Mouse (Mus musculus): ENCODE results near the gene Phpt1. TPM values are rescaled to one million over a fixed set of nuclear protein-coding genes. Genes with fewer than 3 reads are reported as not detected.
A peak's percentile ranks its signal among the peaks of the same experiment; 100 is the strongest.

Phpt1 gene
- polyA plus RNA-seq, 1 experiment from 2014 or later: 169 TPM

DNA sequence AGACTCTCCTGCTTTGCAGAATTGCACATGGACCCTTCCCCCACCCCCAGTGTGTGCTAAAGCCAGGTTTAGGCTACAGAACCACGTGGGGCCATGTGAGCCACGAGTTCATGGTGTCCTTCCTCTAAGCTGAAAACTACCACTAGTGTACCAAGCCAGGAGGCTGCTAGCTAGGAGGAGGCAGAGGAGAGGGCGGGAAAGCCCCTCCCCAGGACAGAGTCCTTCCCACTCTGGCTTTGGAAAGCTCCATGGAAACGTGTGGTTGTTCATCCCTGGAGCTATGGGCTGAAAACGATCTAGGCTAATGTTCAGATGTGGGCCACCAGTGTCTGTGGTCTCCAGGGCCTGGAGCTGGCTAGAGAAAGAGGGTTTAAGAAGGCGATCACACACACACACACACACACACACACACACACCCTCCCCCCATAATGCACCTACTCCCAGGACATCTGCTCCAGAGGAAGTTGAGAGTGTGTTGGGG is 5.6 kb upstream of the Phpt1 start:
- H3K4me1 ChIP-seq: peaks cover 65% of the 10 kb centered on the region
- H3K4me3 ChIP-seq: no peak overlapping the region
- H3K9ac ChIP-seq: no peak overlapping the region
- H3K9me3 ChIP-seq: no peaks in the 10 kb centered on the region
- peak overlapping the region; percentile 60 for H3K4me2 ChIP-seq (replicated peaks)
- 52% methylated on average over 6 of the region's 6 CpGs for WGBS
- H3K27ac ChIP-seq: no peak overlapping the region
- ATAC-seq (ENCODE audit: low FRiP score, low read depth): no peak
- peaks cover 27% of the 10 kb centered on the region for H3K36me3 ChIP-seq
- peaks cover 55% of the 10 kb centered on the region for H3K27me3 ChIP-seq (replicated peaks)

DNA sequence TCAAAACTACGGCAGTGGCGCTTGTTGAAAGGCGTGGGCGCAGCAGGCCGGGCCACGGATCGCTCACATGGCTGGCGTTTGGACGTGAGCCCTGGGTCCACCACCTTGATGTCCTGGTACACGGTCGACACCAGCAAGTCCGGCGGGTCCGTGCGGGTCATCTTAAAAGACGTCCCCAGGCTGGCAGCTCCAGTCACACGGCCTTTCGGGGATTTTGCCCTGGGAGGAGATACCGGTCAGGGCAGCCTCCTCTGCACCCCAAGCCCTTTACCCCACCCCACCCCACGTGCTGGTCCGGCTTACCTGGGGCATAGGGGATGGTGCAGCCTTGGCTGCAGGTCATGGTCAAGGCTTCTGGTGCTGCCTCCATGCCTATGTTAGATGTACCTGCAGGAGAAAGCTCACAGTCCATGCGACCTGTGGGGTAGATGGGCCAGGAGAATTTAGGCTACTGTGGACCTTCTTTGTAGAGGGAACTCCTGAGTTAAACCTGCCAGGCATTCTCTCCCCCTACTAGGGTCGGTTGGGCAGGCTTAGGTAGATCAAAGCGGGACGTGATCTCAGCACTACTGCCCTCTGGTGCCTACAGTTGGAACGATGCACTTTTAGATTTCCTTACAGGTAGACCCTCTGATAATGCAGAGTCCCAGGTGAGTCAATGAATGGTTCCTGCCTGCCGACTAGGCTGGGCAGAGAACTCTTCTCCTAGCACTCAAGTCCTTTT is 4.9 kb upstream of the Phpt1 start:
- Histone ChIP-seq H3K4me1 (peaks cover 70% of the 10 kb centered on the region), H3K9ac (no peak overlapping the region), H3K27me3 (replicated peaks) (peaks cover 59% of the 10 kb centered on the region), H3K4me3 (peak overlapping the region; percentile 0; the same call in 1 of the 2 replicates), H3K4me2 (replicated peaks) (peak overlapping the region; percentile 37), H3K36me3 (peaks cover 20% of the 10 kb centered on the region), H3K9me3 (no peaks in the 10 kb centered on the region), H3K27ac (no peak overlapping the region)
- WGBS: 6% methylated on average over 27 of the region's 27 CpGs
- ATAC-seq (ENCODE audit: low FRiP score, low read depth): no peak

DNA sequence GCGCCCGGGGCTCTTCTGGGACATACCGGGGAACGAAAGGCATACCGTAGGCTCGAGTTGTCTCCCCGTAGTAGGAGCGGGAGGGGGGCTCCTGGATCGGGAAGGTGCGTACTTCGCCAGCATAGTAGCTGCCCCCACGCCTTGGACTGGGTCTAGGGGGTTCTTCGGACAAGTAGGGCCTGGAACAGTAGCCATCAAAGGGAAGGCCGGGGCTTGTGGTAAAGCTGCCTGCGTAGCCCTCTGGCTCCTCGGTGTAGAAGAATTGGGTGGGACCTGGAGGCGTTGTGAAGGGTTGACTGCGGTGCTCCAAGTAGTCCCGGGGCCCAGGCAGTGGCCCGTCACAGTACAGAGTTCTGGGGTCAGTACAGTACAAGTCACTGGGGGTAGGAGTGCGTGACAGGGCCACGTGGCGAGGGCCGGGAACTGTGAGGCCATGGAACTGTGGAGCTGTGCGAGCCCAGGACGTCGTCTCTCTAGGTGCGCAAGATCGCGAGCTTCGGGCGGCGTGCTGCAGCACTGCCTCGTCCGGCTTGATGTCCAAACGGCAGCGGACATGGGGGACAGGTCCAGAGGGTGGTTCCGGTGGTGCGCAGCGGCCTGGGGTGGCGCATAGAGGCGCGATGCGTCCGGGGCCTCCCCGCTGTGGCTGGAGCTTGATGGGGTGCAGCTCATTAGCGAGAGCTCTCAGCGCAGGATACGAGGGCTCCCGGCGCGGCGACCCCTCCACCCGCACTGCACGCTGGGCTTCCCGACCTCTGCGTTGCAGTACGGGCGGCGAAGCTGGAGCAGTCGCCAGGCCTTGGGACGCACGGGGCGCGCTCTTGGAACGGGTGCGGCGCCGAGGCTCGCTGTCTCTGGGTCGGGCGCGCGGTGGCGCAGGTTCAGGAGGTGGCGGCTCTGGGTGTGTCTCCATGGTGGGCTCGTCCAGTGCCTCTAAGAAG is 4.0 kb upstream of the Phpt1 start:
- H3K9ac ChIP-seq: no peak overlapping the region
- H3K4me1 ChIP-seq: peaks cover 71% of the 10 kb centered on the region
- peak overlapping the region; percentile 19 for H3K4me3 ChIP-seq
- peak overlapping the region; percentile 50 for H3K4me2 ChIP-seq (replicated peaks)
- WGBS: 6% methylated on average over 77 of the region's 77 CpGs
- peaks cover 59% of the 10 kb centered on the region for H3K27me3 ChIP-seq (replicated peaks)
- ATAC-seq (ENCODE audit: low FRiP score, low read depth): no peak
- H3K36me3 ChIP-seq: peaks cover 12% of the 10 kb centered on the region
- H3K9me3 ChIP-seq: no peaks in the 10 kb centered on the region
- no peak overlapping the region for H3K27ac ChIP-seq

DNA sequence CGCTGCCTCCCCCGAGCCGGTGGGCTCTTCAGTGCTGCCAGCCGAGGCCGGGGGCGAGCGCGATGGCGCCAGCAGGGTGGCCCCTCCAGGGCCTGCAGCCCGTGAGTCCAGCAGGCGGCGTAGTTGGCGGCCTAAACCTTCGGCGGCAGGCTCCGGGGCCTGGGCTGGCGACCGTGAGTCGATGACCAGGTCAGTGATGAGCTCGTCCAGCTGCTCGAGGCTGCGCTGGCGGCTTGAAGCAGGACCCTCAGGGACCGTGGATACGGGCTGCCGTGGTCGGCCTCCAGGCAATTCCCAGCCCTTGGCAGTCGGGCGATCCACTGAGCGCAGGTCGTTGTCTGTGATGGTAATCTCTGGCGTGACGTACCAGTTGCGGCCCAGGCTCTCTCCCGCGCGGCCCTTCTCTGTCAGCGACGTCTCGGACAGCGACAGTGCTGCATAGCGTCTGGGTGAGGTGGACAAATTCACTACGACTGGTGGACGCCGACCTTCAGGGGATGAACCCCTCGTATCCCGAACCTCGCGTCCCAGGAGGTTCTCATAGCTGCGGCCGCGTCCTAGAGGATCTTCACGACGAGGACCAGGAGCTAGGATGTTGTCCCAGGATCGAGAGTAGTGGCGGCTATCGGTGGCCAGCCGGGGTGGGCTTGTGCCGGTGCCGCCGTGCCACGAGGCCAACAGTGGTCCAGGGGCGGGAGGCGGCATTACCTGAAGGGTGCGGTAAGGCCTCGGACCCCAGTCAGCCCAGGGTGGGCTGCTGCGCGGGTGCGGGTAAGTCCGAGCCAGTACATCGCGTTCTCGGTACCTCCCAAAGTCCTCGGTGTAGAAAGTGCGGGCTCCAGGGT is 3.1 kb upstream of the Phpt1 start:
- Histone ChIP-seq H3K4me3 (peak overlapping the region; percentile 19), H3K9me3 (no peaks in the 10 kb centered on the region), H3K4me1 (peaks cover 73% of the 10 kb centered on the region), H3K27me3 (replicated peaks) (peaks cover 59% of the 10 kb centered on the region), H3K36me3 (peaks cover 3% of the 10 kb centered on the region), H3K27ac (no peak overlapping the region), H3K9ac (peak overlapping the region; percentile 26; the same call in 1 of the 2 replicates), H3K4me2 (replicated peaks) (peak overlapping the region; percentile 50)
- WGBS: 6% methylated on average over 75 of the region's 75 CpGs
- no peak for ATAC-seq (ENCODE audit: low FRiP score, low read depth)

DNA sequence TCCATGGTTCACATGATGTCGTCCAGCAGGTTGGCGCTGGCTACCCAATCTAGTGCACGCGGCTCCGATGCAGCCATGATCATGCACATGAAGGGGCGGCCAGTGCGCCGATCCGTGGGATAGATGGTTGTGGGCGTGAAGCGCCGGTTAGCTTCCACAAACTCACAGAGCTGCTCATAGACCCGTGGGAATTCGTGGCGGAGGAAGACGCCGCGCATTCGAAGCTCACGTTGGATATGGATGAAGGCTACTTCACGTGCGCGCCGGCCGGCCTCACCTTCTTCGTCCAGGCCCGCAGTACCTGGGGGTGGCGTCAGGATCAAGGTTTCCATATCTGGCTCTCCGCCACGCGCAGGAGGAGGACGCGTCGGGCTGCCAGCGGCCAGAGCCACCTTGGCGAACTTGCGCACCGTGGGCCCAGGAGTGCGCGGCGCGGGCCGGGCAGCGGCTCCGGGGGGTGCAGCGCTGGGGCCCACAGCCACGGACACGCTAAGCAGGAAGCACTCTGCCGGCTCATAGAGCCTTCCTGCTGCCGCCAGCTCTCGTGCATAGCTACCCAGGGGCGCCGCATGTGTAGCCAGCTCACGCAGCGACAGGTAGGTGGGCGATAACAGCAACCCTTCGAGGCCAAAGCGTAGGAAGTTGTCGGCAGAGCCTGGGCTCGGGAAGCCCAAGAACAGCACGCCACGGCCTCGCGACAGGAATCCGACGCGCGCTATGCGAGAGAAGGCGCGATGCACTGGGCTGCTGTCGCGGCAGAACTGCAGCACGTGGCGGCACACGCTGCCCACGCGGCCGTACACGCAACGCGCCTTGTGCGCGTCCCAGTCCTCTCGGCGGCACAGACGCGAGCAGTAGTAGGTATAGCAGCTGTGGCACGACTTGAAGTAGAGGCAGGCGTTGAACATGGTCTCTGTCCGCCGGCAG is 2.2 kb upstream of the Phpt1 start:
- 13% methylated on average over 92 of the region's 92 CpGs for WGBS
- Histone ChIP-seq H3K9ac (0 out of 2 replicates have a peak overlapping the region, but pooled peaks have one; percentile 26), H3K4me3 (peak overlapping the region; percentile 19), H3K36me3 (0 out of 2 replicates have a peak, but pooled peaks cover 6% of the 10 kb centered on the region), H3K27ac (no peak overlapping the region), H3K27me3 (replicated peaks) (peaks cover 59% of the 10 kb centered on the region), H3K4me1 (peaks cover 67% of the 10 kb centered on the region), H3K9me3 (no peaks in the 10 kb centered on the region), H3K4me2 (replicated peaks) (peak overlapping the region; percentile 50)
- ATAC-seq (ENCODE audit: low FRiP score, low read depth): no peak

DNA sequence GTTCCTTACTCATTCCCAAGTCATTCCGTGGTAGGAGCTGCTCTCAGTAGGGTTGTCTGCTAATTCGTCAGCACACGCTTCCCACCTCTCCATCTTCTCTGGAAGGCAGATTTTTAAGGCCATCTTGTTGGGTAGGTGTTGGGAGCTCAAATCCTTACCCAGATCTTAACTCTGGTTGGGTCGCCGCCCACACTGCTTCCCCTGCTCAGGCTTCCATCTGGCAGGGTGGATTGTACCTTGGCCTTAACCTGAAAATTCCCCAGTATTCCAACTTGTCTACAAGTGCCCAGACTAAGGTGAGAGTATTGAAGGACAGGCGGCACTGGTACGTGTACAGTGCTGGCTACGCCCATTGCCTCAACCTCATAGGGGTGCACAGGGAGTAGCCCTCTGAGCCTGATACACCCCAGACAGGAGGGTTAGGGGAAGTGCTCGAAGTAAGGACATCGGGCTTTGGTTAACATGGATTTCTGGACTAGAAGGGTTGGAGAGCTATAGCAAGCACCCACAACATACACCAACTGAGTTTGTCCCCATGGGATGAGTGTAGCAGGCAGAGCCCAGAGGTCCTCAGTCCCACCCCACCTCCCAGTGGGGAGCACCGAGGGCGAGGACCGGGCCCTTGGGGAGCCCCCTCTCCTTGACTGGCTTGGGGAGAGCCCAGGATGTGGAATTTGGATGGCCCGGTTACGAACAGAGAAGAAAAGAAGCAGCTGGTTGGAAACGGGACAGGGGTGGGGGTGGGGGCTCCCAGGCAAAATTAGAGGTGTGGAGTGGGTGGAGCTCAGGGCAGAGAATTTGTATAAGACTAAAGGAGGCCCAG is 1.2 kb upstream of the Phpt1 start:
- H3K9me3 ChIP-seq: no peaks in the 10 kb centered on the region
- H3K4me2 ChIP-seq (replicated peaks): peak overlapping the region; percentile 86
- H3K4me1 ChIP-seq: peaks cover 57% of the 10 kb centered on the region
- no peak overlapping the region for H3K4me3 ChIP-seq
- no peak for ATAC-seq (ENCODE audit: low FRiP score, low read depth)
- H3K27me3 ChIP-seq (replicated peaks): peaks cover 59% of the 10 kb centered on the region
- H3K36me3 ChIP-seq: peaks cover 14% of the 10 kb centered on the region
- no peak overlapping the region for H3K27ac ChIP-seq
- H3K9ac ChIP-seq: 0 out of 2 replicates have a peak overlapping the region, but pooled peaks have one; percentile 59
- whole genome bisulfite sequencing: 74% methylated on average over 16 of the region's 16 CpGs

DNA sequence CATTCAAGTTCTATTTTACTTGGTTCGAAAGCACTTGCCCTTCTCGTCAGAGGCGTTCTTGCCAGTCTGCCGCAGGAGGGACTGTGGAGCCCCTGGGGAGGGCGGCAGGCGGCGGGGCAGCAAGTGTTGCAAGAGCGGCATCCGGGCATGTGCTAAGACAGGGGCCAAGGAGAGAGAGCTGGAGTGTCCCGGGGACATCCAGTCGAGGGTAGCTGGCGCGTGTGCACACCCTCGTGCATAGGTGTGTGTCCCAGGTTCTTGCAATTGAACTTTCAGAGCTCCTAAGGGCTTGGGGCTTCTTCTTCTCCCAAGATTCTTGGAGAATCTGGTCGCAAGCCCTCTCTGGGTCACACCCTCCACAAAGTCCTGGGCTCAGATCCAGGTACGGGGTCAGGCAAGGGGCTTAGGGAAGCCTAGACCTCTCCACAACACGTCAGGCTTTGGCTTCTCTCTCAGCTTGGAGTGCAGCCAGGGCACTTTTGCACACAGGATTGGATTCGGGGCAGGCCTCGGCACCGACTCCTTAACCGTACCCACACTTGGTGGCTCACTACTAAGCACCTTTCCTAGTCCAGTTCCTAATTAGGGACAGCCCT is 506 bp upstream of the Phpt1 start:
- Histone ChIP-seq H3K4me3 (peak overlapping the region; percentile 55), H3K27ac (peak overlapping the region; percentile 57; the same call in 1 of the 2 replicates), H3K4me2 (replicated peaks) (peak overlapping the region; percentile 86), H3K4me1 (peaks cover 51% of the 10 kb centered on the region), H3K27me3 (replicated peaks) (peaks cover 52% of the 10 kb centered on the region), H3K36me3 (peaks cover 16% of the 10 kb centered on the region), H3K9me3 (no peaks in the 10 kb centered on the region), H3K9ac (peak overlapping the region; percentile 59)
- peak; percentile 22; the same call in 1 of the 2 replicates for ATAC-seq (ENCODE audit: low FRiP score, low read depth)
- WGBS: 18% methylated on average over 21 of the region's 21 CpGs

DNA sequence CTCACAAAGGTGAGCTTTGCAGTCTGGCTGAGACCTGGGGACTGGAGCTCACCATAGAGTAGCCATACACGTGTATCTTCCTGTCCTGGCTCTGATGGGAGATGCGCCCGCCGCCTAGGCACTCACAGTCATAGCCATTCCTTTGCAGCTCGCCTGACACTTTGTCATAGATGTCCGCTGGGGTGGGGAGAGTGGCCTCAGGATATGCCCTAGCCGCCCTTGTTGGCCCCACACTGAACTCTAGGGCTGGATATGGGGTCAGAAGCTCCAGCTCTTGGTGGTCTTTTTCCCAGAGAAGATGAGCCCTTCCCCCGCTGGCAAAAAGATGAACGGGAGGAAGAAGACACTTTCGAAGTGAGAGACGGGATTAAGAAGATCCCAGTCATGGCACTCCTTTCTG is 888 bp downstream of the Phpt1 start:
- Histone ChIP-seq H3K4me1 (peaks cover 41% of the 10 kb centered on the region), H3K9me3 (no peaks in the 10 kb centered on the region), H3K27me3 (replicated peaks) (peaks cover 39% of the 10 kb centered on the region), H3K4me3 (peak overlapping the region; percentile 55), H3K4me2 (replicated peaks) (peak overlapping the region; percentile 86), H3K9ac (peak overlapping the region; percentile 61), H3K27ac (no peak overlapping the region), H3K36me3 (peaks cover 27% of the 10 kb centered on the region)
- 16% methylated on average over 11 of the region's 11 CpGs for WGBS
- no peak; the same call in 1 of the 2 replicates for ATAC-seq (ENCODE audit: low FRiP score, low read depth)

DNA sequence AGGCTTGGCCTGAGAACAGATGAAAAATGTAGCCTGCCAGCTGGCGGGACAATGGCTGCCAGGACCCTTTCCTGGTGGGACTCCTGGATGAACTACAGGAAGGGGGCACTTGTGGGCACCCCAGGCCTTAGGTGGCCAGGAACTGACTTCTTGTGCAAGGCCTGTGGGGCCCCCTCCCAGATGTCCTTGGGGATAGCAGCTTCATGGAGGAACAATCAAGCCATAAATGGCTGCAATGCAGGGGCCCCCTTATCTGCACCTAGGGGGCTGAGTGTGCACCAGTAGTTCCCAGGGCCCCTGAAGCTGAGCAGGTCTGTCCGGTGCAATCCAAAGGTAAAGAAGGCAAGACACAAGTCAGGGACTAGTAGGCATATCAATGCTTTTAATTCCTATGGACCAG is 2.0 kb downstream of the Phpt1 start:
- Histone ChIP-seq H3K36me3 (peaks cover 37% of the 10 kb centered on the region), H3K27ac (no peak overlapping the region), H3K4me2 (replicated peaks) (peak overlapping the region; percentile 86), H3K9me3 (no peaks in the 10 kb centered on the region), H3K4me3 (no peak overlapping the region), H3K27me3 (replicated peaks) (peaks cover 28% of the 10 kb centered on the region), H3K9ac (no peak overlapping the region), H3K4me1 (peaks cover 31% of the 10 kb centered on the region)
- no peak for ATAC-seq (ENCODE audit: low FRiP score, low read depth)
- WGBS: 90% methylated on average over 2 of the region's 2 CpGs

DNA sequence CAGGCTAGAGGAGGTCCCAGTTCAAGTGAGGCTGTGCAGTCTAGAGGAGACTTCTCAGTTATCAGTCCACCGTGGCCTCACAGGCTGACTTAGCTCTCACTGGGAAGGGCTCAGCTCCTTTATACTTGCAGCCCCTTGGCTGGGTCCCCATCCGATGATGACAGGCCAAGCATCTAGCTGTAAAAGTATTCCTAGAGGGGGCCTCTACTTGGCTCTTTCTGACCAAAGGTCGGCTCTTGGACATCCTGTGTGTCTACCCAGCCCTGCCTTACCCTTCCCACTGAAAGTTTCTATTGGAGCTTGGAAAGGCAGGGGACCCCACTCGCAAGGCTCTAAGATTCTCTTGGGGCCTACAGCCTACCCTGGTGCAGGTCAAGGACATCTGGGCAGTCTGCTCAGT is 3.8 kb downstream of the Phpt1 start:
- peaks cover 56% of the 10 kb centered on the region for H3K36me3 ChIP-seq
- no peak for ATAC-seq (ENCODE audit: low FRiP score, low read depth)
- H3K9ac ChIP-seq: no peak overlapping the region

More for the DNA sequence above, 3.8 kb downstream of the Phpt1 start:
- Histone ChIP-seq H3K4me2 (replicated peaks) (no peak overlapping the region), H3K4me3 (no peak overlapping the region), H3K27me3 (replicated peaks) (peaks cover 9% of the 10 kb centered on the region), H3K4me1 (peaks cover 21% of the 10 kb centered on the region), H3K27ac (no peak overlapping the region), H3K9me3 (no peaks in the 10 kb centered on the region)
- 91% methylated on average over 4 of the region's 4 CpGs for WGBS
